Mouse (Mus musculus) kidney, postnatal 14 days (tissue): Measurements from ENCODE around the gene Ackr4.
A peak's percentile ranks its signal among the peaks of the same experiment; 100 is the strongest.

Source experiments
- DNase-seq: peaks from one replicate; pipeline ENCODE4 v3.0.0; 2022; ENCODE audit warnings: mixed read lengths

Ackr4 gene

DNA sequence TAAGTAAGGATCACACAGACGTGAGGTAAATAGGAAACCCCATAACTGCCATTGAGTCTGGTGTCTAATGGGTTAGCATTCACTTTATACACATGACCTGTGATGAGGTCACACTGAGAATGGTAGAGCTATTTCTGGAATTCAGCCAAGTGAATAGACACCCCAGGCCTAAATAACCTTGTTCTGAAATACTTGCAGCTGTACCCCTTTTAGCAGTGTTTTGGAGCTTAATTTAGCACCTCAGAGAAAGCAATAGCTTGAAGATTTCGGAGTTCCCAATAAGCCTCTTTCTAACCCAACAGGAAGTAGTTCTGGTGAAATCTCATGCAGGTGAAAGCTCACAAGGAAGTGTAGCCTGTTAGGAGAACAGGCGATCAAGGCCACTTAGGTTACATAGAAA is at the start of gene Ackr4:
TSS of gene Ackr4 (minus strand) at position 101 of the 400 bp plus-strand sequence.
- no peak for DNase-seq

DNA sequence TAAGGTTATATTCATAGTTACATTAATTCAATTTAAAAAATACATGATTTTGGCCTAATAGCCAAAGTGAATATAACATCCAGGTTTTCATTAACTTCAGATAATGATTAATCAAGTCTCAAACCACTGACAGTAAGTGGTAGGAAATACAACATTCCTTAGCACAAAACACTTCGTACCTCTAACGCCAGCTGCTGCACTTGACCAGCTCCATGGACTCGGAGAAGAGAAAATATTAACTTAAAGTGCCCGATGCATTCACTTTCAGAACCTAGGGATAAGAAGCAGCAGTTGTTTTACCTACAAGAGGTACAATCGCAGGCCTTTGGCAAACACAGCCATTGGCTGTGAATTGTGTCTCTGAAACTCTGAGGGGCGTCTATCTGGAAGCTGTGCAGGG is 45.6 kb upstream of the Ackr4 start:
- DNase-seq, result peak; percentile 48

DNA sequence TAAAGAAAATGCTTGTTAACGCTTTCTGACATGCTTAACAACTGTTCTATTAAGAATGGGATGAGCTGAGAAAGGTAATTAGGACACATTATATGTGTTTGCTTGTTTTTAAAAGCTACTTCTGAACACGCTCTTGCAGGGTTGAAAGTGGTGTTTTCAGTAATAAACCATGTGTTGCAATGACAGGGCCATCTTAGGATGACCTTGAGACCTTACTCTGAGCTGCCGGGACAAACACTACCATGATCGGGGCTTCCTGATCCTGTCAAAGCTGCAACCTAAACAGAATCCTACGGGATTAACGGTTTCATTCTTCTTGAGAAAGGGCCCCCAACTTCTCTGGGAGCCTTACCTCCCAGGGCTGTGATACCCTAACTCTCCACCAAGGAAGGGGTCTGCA is 44.9 kb upstream of the Ackr4 start:
- DNase-seq, result no peak

DNA sequence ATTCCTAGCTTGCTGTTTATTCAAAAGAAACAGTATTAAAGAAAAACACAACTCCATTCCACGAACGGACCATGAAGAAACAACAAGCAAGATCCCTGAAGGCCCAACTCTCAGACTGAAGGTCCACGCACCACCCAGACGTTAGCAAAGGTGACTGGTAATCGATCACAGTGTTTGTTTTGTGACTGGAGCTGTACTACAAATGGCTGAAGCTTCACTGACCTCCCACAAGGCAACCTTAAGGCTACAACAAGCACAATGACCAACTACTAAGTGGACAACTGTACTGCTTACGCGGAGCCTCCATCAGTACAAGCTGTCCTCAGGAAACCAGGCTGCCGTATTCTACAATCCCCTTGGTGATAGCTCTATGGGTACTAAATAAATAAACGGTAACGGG is 43.3 kb upstream of the Ackr4 start:
- DNase-seq, result no peak

DNA sequence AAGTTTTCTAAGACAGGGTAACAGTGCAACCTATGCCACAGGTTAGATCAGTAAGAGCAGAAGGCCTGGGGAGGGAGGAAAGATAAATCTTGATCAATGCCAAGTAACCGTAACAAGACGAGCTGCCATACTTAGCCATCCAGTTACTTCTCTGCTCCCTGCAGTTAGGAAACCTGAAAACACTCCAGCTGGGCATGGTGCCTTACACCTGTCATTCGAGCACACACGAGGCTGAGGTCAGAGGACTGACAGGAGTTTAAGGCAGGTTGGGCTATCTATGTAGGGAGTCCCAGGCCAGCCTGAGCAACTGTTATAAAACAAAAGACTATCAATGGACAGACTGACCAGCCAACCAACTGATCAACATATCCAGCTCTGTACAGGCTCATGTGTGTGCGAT is 39.2 kb upstream of the Ackr4 start:
- DNase-seq, result no peak

DNA sequence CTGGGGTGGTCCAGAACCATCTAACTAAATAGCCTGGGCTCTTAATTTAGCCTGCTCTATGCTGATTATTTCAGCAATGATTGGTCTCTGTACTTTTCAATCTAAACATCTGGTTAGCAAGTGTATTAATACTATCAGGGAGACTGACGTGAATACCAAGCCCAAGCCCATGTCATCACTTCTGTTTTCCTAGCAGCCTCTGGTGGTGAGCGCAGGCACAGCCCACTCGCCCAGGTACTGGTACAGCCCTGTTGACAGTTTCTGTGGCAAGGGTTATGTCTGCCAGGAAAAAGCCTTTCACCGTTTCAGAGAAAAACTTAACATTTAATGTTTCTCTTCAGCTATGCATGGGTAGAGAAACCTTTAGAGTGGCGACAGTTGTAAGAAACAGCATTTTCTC is 37.5 kb upstream of the Ackr4 start:
- no peak for DNase-seq

DNA sequence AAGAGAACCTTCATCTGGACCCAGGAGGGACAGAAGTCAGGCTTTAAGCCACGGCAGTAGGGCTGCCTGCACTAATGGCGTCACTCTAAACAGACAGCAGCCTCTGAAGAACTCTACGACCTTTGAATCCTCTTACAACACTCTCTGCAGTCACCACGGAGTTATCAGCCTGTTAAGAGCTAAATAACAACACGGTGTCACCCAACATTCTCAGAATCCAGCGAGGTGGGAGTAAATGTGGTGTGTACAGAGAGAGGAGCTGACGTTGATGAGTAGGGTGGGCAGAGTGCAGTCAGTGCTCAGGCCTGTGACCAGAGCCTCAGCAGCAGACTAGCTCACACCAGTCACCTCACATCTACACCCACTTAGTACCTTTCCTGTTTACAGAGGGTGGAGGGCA is 34.4 kb upstream of the Ackr4 start:
- no peak for DNase-seq

DNA sequence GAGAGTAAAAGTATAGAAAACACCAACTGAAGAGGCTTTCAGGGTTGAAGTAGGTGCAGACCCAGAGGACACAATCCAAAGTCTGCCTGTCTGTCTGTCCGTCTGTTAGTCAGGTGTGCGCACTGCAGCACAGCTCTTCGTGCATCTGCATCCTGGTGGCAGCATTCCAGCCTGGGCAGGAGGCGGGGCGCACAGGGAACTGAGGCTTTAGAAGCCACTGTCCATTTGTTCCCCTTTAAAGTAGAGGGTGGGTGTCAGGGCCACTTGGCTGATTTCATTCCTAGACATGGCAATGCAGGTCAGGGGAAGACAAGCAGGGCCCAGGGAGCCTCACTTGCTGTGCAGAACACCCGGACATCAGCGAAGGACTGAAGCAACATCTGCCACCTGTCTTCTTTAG is 30.6 kb upstream of the Ackr4 start:
- DNase-seq, result no peak

DNA sequence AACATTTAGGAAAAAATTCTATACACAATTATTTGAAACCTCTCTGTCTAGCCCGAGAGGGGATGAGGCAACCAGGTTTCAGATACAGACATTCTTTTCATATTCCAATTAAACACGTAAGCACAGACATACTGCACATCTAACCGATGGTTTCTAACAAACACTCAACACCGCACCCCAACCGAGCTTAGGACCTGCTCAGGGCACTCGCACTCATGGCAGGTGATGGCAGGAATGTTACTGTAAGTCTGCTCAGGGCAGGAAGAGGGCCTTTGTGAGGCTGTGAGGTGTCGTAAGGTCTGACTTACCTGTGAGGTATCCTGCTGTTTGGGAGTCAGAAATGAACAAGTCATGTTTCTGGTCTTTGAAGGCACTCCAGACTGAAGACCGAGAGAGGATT is 29.8 kb upstream of the Ackr4 start:
- DNase-seq, result no peak

DNA sequence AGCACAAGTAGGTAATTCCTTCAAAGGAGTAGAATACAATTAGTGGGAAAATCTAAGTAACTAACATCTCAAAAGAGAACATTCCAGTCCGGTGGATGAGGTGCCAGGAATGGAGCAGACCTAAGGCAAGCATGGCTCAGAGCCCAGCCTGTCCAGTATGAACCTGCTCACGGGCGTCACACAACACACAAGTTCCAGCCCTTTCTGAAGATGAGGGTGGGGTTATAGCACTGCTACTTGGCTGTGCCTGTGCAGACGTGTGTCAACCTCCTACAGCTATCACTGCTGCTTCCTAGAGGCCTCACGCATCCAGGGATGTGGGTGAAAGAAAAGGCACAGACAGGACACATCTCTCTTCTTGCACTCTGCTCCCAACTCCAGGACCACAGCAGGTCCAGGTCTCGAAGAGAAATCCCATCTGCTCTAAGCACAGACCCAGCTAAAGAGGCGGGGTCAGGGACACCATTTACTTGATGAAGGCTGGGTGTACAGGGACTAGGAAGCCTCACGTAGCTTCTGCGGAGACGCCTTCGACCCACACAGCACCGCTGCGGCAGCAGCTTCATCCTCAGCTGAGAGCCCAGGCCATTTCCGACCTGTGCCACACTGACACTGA is 28.5 kb upstream of the Ackr4 start:
- no peak for DNase-seq

DNA sequence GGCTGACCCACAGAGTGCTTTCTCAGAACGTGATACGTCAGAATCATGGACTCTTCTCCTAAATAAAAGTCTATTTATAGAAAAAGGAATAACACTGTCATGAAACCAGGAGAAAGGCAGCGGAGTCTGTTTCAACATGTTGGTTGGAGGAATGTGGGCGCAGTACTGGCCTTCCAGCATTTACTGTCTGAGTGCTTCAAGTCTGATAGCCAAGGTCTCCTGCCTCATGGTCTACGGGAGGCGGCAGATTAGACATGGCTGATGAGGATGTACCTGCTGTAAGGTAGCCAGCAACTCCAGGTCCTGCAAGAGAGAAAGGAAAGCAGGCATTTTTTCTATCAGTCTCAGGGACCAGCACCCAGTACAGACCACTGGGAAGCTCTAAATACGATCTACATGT is 25.4 kb upstream of the Ackr4 start:
- DNase-seq, result no peak

DNA sequence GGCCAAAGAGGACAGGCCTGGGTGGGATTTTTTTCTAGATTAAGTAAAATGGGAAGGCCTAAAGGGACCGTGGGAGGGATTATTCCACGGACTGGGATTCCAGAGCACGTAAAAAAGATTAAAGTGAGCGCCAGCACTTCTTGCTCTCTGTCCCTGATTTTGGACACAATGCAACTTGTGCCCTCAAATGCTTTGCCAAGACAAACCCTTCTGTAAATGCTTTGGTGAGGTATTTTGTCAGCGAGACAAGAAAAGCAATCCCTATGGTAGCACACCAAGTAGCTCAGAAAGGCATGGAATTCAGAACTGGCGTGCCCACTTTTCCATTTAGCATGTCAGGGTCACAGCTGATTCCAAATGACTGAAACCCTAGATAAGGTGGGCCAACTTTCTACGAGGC is 22.2 kb upstream of the Ackr4 start:
- DNase-seq, result no peak

DNA sequence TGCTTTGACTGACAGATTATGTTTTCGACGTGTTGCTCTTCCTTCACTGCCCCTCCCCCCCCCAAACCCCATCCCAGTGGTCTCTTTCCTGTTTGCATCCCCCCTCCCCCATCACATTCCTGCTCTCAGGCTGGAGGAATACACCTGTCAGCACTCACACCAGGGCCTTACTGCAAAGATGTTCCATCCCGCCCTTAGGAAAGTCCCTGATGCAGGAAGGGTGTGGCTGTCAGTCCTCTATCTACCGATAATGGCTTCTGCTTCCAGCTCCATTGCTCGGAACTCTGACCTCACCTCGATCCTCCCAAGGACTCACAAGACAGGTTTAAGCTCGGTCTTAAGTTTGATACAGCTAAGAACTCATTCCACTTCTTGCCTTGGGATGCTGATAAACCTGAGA is 19.9 kb upstream of the Ackr4 start:
- no peak for DNase-seq

DNA sequence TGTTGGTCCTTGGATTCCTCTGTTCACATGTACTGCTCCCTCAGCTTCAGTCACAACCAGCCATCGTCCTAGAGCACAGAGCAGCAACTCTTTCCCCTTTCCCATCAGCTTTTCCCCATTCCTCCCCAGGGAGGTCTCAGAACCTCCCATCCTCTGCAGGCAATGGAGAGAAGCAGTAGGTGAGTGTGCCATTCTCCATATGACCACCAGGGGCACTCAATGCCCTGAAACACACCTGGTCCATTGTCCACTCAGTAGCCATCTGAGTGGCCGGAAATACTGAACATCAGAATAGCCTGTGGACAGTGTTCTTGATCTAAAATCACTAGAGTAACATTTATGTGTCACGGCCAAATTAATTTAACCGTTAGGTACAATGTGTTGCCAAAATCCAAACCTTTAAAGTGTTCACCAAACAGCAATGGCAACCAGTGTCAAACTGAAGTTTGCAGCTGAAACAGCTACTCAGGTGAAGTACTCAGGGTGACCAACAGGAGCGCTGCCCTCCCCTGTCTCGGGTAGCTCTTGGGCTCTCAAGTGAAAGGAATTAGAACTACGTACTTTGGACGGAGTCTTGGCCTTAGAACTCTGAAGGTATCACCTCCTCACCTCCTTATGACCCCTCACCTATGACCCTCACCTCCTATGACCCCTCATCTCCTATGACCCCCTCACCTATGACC is 17.7 kb upstream of the Ackr4 start:
- no peak for DNase-seq

DNA sequence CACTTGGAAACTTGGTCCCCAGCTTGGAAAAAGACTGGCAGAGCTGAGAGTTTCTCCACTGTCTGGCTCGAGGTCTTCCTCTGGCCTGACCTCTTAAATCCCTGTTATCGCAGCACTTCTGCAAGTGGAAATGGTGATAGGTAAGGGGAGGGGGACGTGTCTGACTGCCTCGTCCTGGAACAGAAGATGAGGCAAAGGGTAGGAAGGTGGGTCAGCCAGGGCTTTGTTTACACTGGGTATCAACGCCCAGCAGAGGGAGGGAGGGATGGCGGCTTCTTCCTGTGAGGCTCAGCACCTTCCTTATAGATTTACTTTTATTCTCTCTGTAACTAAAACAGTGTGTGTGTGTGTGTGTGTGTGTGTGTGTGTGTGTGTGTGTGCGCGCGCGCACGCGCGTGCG is 16.1 kb upstream of the Ackr4 start:
- DNase-seq, result no peak

DNA sequence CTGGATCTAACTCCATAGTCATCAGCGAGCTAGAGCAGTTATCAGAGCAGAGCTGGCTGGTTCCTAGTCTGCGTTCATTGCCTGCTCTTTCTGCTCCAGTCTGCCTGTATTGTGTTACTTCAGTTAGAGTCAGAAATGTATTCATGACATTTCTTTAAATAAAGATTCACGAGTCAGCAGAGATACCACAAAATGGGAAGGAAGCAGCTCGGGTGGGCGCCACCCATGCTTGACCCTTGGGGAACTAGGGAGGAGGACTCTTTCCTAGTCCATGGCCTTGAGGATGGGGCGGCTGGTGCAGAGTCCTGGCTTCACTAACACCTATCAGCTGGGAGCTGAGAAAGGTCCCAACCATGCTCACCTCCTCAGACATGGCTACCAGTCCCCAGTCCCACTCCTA is 13.6 kb upstream of the Ackr4 start:
- DNase-seq, result no peak

DNA sequence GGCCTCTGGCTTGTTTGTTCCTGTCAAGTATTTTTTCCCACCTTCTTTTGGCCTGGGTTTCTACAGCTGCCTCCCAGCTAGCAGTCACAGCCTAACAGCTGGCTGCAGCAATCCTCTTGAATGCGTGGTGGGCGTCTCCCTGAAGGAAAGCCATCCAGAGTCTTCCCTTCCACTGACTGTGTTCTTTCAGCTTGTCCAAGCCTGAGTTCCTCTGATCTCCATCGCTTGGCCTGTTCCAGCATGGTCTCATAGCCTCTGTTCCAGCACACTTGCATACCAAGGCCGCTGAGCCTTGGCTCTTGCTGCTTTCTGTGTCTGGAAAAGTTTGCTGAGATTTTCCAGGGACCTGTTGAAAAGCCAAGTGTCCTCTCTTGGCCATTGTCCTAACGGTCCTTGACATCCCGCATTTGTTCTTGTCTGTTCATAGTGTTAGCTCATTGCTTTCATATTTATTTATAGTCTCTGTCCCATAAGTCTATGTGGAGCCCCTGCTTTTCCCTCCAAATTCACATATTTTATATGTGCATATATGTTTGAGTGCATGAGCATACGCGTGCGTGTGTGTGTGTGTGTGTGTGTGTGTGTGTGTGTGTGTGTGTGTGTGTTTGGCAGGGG is 3.5 kb upstream of the Ackr4 start:
- DNase-seq, result no peak

DNA sequence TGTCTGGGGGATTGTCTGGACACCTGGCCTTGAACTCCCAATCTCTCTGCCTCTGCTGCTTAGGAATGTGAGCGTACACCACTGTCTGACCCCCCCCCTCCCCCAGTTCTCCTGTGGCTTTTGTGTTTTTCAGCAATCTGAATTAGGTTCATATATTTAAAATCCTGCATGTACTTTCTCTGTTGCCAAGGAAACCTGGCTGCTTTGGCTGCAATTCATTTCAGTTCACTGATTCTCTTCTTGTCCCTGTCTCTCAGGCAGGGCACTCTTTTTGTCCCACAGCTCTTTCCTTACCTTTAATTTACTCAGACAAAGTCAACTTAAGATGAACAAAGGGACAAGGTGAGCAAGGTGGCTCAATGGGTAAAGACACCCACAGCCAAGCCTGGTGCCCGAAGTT is 1.4 kb upstream of the Ackr4 start:
- DNase-seq, result no peak

DNA sequence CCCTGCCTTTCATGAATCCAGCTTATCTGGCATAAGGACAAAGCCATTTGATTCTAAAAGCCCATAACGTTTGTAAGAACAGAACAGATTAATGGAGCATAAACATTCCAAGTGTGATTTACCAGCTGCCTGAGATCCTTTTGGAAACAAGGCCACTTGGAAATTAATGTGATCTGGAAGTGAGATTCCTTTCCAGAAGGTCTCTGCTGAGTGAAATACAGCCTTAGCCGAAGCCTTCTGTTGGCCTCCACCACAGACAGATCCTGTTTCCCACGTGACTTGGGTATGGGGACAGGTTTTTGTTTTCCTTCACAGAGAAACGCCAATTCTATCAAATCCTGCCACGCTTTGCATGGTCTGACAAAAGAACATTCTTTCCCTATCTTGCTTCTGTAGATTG is 3.1 kb downstream of the Ackr4 start:
- DNase-seq, result peak; percentile 22

DNA sequence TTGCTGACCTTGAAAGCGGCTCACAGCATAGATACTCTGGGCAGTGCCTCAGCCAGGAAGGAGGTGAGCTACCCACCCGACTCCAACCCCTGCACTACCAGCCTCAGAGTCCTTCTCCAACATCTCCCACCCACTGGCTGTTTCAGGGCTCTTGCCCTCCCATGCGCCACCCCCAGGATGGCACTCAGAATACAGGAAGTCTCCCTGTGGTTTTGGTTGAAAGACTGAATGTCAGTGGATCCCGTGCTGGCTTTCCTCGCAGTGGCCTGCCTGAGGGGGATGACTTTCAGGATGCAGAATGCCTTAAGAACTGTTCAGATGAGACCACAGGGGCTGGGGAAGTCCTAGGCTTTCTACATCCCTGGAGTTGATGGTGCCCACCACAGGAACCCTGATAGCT is 3.6 kb downstream of the Ackr4 start:
- DNase-seq, result no peak

DNA sequence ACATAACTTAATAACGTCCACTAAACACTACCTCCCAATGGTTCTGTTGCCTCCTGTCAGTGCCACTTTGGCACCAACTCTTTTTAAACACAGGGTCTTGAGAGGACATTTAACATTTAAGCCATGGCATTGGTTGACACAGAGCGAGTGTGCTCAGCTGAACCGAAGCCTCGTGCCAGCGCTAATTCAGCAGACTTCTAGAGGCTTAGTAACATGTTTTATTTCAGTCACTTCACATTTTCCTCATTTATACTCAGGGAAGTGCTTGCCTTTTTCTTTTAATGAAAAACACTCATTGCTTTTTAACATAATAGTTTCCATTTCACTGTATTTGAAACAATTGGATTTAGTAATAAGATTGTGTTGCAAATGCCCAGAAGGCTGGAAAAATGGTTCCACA is 17.6 kb downstream of the Ackr4 start:
- no peak for DNase-seq

DNA sequence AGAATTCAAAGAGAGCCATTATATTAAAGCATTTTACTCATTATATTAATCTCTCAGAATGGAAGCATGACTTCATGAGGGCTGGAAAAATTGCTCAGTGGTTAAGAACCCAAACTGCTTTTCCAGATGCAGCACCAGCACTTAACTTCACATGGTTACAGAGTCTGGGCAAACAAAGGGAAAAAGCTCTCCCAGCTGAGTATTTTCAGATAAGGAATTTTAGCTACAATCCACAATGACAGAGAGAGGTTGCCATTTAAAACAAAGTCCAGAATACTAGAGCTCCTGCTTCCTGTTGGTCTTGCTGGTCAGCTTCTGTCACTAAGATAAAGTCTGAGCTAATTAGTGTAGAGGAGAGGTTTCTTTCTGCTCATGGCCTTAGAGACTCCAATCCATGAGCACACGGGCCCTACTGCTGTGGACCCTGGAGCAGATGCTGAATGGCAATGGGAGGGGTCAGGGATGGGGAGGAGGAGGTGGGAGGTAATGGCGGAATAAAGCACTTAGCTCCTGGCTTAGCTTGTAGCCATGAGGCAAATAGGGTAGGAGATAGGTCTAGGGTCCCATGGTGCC is 18.1 kb downstream of the Ackr4 start:
- DNase-seq, result no peak

DNA sequence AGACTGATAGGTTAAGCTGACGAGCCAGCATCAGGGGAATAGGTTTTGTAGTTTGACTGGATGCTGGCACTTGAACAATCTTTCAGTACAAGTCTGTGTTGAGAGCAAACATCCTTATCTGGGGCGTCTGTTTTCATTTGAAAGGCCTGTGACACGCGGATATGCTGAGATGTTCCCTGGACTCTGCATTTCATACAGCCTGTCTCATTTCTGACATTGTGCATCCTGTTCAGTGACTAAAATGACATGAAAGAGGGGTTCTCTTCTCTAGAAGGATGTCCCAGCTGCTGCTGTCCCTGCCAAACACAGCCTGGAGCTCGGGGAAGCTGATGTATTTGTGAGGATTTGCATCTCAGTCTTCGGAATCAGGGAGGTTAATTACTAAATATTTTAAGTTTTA is 19.3 kb downstream of the Ackr4 start:
- DNase-seq, result no peak

DNA sequence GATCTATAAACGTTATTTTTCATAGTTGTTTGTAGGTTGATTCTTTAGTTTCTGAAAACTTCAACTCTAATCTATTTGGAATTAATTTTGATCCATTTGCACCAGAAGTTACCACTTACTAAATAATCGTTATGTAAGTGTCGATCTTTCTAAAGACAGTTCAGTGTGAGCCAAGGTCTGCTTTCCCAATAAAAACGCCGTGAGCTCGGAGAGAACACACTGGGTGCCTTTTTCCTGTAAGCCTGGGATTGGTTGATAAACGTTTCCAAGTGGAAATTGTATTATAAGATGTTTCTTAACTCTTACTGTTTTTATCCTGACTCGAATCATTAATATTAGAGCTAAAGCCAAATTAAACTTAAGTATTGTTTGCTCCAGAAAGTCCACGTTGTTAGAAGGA is 19.8 kb downstream of the Ackr4 start:
- no peak for DNase-seq
